Mouse (Mus musculus): ENCODE data around the gene Slc46a1. TPM values are rescaled to one million over a fixed set of nuclear protein-coding genes. Genes with fewer than 3 reads are reported as not detected.

Gene Slc46a1
- total and polyA plus RNA-seq, 3 experiments, result 4.4 to 6.1 (median 6.0) TPM

GRCm38 (mm10) chr11:78501529-78501928 is 36.0 kb downstream of the Slc46a1 start:
- no peak overlapping the region for H3K9ac ChIP-seq (ENCODE audit: insufficient read depth, low read depth)
- no peak overlapping the region for H3K27ac ChIP-seq (ENCODE audit: insufficient read depth, low read depth)
- no peaks in the 10 kb centered on the region for H3K79me2 ChIP-seq (replicated peaks; ENCODE audit: control insufficient read depth, extremely low read depth, insufficient read depth, poor library complexity, severe bottlenecking)
- dilution Hi-C loops (cut with MboI; ENCODE audit: extremely low pct_ligation_motif_present, extremely low pct_unique_long_range_greater_than_20kb, low sequenced_read_pairs), result no loop called here
- in situ Hi-C loops (cut with MboI; ENCODE audit: low pct_ligation_motif_present, low pct_unique_long_range_greater_than_20kb, low sequenced_read_pairs), result no loop called here
- no peak for DNase-seq (ENCODE audit: extremely low read depth)
- peaks cover 5 to 12% of the 10 kb centered on the region in 2 experiments; a peak in 3 of 4 replicates for H3K4me1 ChIP-seq (ENCODE audit: control insufficient read depth in 1 of 2, insufficient read depth in 2 of 2)
- no peak overlapping the region for H3K4me3 ChIP-seq (replicated peaks in 1 of 3; ENCODE audit: low read depth in 2 of 3, low read length in 2 of 3, poor library complexity in 1 of 3)
- H3K36me3 ChIP-seq (replicated peaks in 1 of 2; ENCODE audit: control insufficient read depth in 1 of 2, insufficient read depth in 1 of 2, low read length in 1 of 2), result peaks cover 10 to 37% of the 10 kb centered on the region in 2 experiments
- TF ChIP-seq GABPA (IDR thresholded peaks at IDR 0.05; ENCODE audit: insufficient replicate concordance, low read depth, low read length) (no peak), KAT2A (IDR thresholded peaks at IDR 0.05; ENCODE audit: insufficient replicate concordance, low read length) (no peak), PAX5 (IDR thresholded peaks at IDR 0.05; ENCODE audit: low read length) (no peak), USF1 (IDR thresholded peaks at IDR 0.05; ENCODE audit: low read depth, low read length) (no peak), JUN (IDR thresholded peaks at IDR 0.05; ENCODE audit: insufficient read depth, low read depth, low read length) (no peak), POLR2AphosphoS2 (IDR thresholded peaks at IDR 0.05; ENCODE audit: low read depth, low read length) (no peak), MAX (IDR thresholded peaks at IDR 0.05; ENCODE audit: low read length) (no peak), ZC3H11A (IDR thresholded peaks at IDR 0.05; ENCODE audit: low read depth, low read length) (no peak), JUND (conservative IDR thresholded peaks at IDR 0.05; ENCODE audit: low read depth, low read length) (no peak), RCOR1 (conservative IDR thresholded peaks at IDR 0.05; ENCODE audit: low read depth, low read length) (no peak), ZNF384 (IDR thresholded peaks at IDR 0.05; ENCODE audit: low read depth, low read length) (no peak), ELF1 (IDR thresholded peaks at IDR 0.05; ENCODE audit: low read depth, low read length) (no peak), ETS1 (conservative IDR thresholded peaks at IDR 0.05; ENCODE audit: low read depth, low read length) (no peak)
- no peak overlapping the region for H3K4me2 ChIP-seq (ENCODE audit: insufficient read depth, low read depth, poor library complexity, severe bottlenecking)
- no peaks in the 10 kb centered on the region for H3K9me3 ChIP-seq (replicated peaks; ENCODE audit: low read length)
- peaks cover 22% of the 10 kb centered on the region for H3K27me3 ChIP-seq (replicated peaks)

GRCm38 (mm10) chr11:78502909-78503650 is 37.6 kb downstream of the Slc46a1 start, which contains the start of gene Sebox:
TSS of gene Sebox (plus strand) at chr11:78503447.
- H3K27ac ChIP-seq (ENCODE audit: insufficient read depth, low read depth), result no peak within 1 kb of the TSS
- in situ Hi-C loops (cut with MboI; ENCODE audit: low pct_ligation_motif_present, low pct_unique_long_range_greater_than_20kb, low sequenced_read_pairs), result no loop called here
- no peak for DNase-seq (ENCODE audit: extremely low read depth)

More at GRCm38 (mm10) chr11:78502909-78503650, 37.6 kb downstream of the Slc46a1 start, which contains the start of gene Sebox:
- no peak within 1 kb of the TSS for H3K9ac ChIP-seq (ENCODE audit: insufficient read depth, low read depth)
- H3K79me2 ChIP-seq (replicated peaks; ENCODE audit: control insufficient read depth, extremely low read depth, insufficient read depth, poor library complexity, severe bottlenecking), result no peaks in the 10 kb centered on the region
- dilution Hi-C loops (cut with MboI; ENCODE audit: extremely low pct_ligation_motif_present, extremely low pct_unique_long_range_greater_than_20kb, low sequenced_read_pairs), result no loop called here
- H3K4me2 ChIP-seq (ENCODE audit: insufficient read depth, low read depth, poor library complexity, severe bottlenecking), result no peak within 1 kb of the TSS
- H3K4me1 ChIP-seq (ENCODE audit: control insufficient read depth in 1 of 2, insufficient read depth in 2 of 2), result peaks cover 0 to 3% of the 10 kb centered on the region in 2 experiments; a peak in 1 of 4 replicates
- no peak within 1 kb of the TSS for H3K4me3 ChIP-seq (replicated peaks in 1 of 3; ENCODE audit: low read depth in 2 of 3, low read length in 2 of 3, poor library complexity in 1 of 3)
- TF ChIP-seq NRF1 (IDR thresholded peaks at IDR 0.05; ENCODE audit: low read depth, low read length) (no peak), MAX (IDR thresholded peaks at IDR 0.05; ENCODE audit: low read length) (no peak), PAX5 (IDR thresholded peaks at IDR 0.05; ENCODE audit: low read length) (no peak), RAD21 (IDR thresholded peaks at IDR 0.05; ENCODE audit: low read depth, low read length) (no peak), MXI1 (IDR thresholded peaks at IDR 0.05; ENCODE audit: low read depth, low read length) (no peak), USF2 (conservative IDR thresholded peaks at IDR 0.05; ENCODE audit: low read depth, low read length) (no peak), MEF2A (IDR thresholded peaks at IDR 0.05; ENCODE audit: borderline replicate concordance, low read depth, low read length) (no peak), E2F4 (IDR thresholded peaks at IDR 0.05; ENCODE audit: insufficient replicate concordance, low read depth, low read length) (no peak), TBP (conservative IDR thresholded peaks at IDR 0.05; ENCODE audit: low read depth, low read length) (no peak), RCOR1 (conservative IDR thresholded peaks at IDR 0.05; ENCODE audit: low read depth, low read length) (no peak), KAT2A (IDR thresholded peaks at IDR 0.05; ENCODE audit: insufficient replicate concordance, low read length) (no peak), HCFC1 (IDR thresholded peaks at IDR 0.05; ENCODE audit: low read depth, low read length) (no peak), ZMIZ1 (IDR thresholded peaks at IDR 0.05; ENCODE audit: low read depth, low read length) (no peak), USF1 (IDR thresholded peaks at IDR 0.05; ENCODE audit: low read depth, low read length) (no peak), SMC3 (IDR thresholded peaks at IDR 0.05; ENCODE audit: low read depth, low read length) (no peak), MYC (IDR thresholded peaks at IDR 0.05; ENCODE audit: low read depth, low read length) (no peak), EP300 (IDR thresholded peaks at IDR 0.05; ENCODE audit: low read length) (no peak), BHLHE40 (IDR thresholded peaks at IDR 0.05; ENCODE audit: low read depth, low read length) (no peak)
- no peaks in the 10 kb centered on the region for H3K9me3 ChIP-seq (replicated peaks; ENCODE audit: low read length)
- peaks cover 25 to 53% of the 10 kb centered on the region in 2 experiments for H3K36me3 ChIP-seq (replicated peaks in 1 of 2; ENCODE audit: control insufficient read depth in 1 of 2, insufficient read depth in 1 of 2, low read length in 1 of 2)
- H3K27me3 ChIP-seq (replicated peaks), result peaks cover 16% of the 10 kb centered on the region

All from CH12.LX (cell line).